Mouse (Mus musculus) heart, adult 2 months (tissue): ENCODE data around the gene Cpn1.

ENCODE experiments used
- CTCF ChIP-seq: fragments of 200-600 bp; IDR thresholded peaks from 2 replicates; pipeline ENCODE4 v1.8.1; 2022; ENCODE audit warnings: antibody characterized with exemption, mild to moderate bottlenecking, moderate library complexity
- EP300 ChIP-seq: fragments of 200-500 bp; IDR thresholded peaks from 2 replicates; pipeline ENCODE4 v1.6.1; 2011; ENCODE audit warnings: low read depth, low read length, control low read depth; ENCODE audit not compliant: insufficient read depth
- POLR2A ChIP-seq: fragments of 200-500 bp; IDR thresholded peaks from 2 replicates; pipeline ENCODE4 v1.6.1; 2011; ENCODE audit warnings: mild to moderate bottlenecking, low read depth, low read length, control low read depth; ENCODE audit not compliant: insufficient read depth

DNA sequence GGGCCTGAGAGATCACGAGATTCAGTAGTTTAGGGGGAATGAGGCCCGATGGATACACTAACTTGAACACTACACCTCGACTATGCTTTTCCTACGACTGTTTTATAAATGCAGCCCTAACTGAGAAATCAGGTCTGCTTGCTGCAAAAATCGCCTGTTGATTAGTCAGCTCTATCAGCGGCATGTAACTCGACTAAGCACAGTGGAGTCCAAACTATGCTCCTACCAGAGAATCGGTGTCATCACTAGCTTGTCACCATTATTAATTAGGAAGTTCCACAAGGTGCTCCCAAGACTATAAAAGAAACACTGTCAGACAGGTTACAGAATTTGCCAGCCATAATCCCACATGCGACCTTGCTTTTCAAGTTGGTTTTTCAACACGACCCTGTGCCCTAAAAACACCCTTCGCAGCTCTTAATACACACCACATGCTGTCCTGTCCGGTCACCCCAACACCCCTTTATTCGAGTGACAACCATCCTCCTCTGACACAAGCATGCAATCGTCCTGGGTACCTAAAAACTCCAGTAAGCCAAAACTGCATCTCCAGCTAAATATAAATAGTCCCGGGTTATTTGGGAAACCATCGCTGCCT lies 47.1 kb downstream of the Cpn1 start:
- TF ChIP-seq POLR2A (no peak), EP300 (no peak), CTCF (no peak)
